In genomic region chr1:89563399-89563798, GRCm38 (mm10) we compare ENCODE assay signal across 30 mouse cellular contexts.
DNase-seq lines count a peak whose midpoint lies in the region; ATAC-seq lines count a peak whose summit lies in the region.
"Had no signal": no experiment of that assay in that cellular context is flagged by ENCODE, and none has a peak within 500 bp of the region (broad histone marks: within the 10 kb centered on the region; RNA-seq: fewer than 3 reads in every experiment).

No protein-coding gene starts in this region.

- WGBS in liver, embryonic 16.5 days (ENCODE audit: insufficient replicate concordance) = 44% methylated on average over 4 of the region's 4 CpGs
- WGBS in liver, embryonic 11.5 days = 52% methylated on average over 4 of the region's 4 CpGs

- no peaks in the 10 kb centered on the region for H3K27me3 ChIP-seq in liver, embryonic 16.5 days (ENCODE audit: control insufficient read depth, insufficient read depth, low read depth, low read length)
- no peaks in the 10 kb centered on the region for H3K27me3 ChIP-seq in liver, embryonic 11.5 days (replicated peaks; ENCODE audit: control insufficient read depth, insufficient read depth, low read length)
- H3K27me3 ChIP-seq: embryonic facial prominence, embryonic 12.5 days; heart, embryonic 13.5 days; limb, embryonic 15.5 days; liver, embryonic 15.5 days; Patski had no signal

- intact Hi-C loops in heart, postnatal 36 days (cut with DNase I) = no loop called here

- H3K9ac ChIP-seq in liver, embryonic 16.5 days (ENCODE audit: low read depth, low read length) = no peak overlapping the region
- no peak overlapping the region for H3K9ac ChIP-seq in liver, embryonic 11.5 days (ENCODE audit: low read depth, low read length)
- H3K9ac ChIP-seq: embryonic facial prominence, embryonic 12.5 days; heart, embryonic 13.5 days; limb, embryonic 15.5 days; liver, embryonic 15.5 days had no signal

- no peaks in the 10 kb centered on the region for H3K4me1 ChIP-seq in liver, embryonic 16.5 days (ENCODE audit: control insufficient read depth, low read depth, low read length)
- peaks cover 5% of the 10 kb centered on the region; the same call in 1 of the 2 replicates for H3K4me1 ChIP-seq in liver, embryonic 11.5 days (replicated peaks; ENCODE audit: control insufficient read depth, insufficient read depth, low read length)

- no peak overlapping the region for H3K4me2 ChIP-seq in liver, embryonic 16.5 days (ENCODE audit: low read depth, low read length)
- no peak overlapping the region for H3K4me2 ChIP-seq in liver, embryonic 11.5 days
- H3K4me2 ChIP-seq: embryonic facial prominence, embryonic 12.5 days; heart, embryonic 13.5 days; limb, embryonic 15.5 days; liver, embryonic 15.5 days had no signal

- H3K36me3 ChIP-seq in liver, embryonic 16.5 days (ENCODE audit: control insufficient read depth, insufficient read depth) = no peaks in the 10 kb centered on the region
- no peaks in the 10 kb centered on the region for H3K36me3 ChIP-seq in liver, embryonic 11.5 days (ENCODE audit: control insufficient read depth, insufficient read depth, low read length)
- H3K36me3 ChIP-seq: embryonic facial prominence, embryonic 12.5 days; heart, embryonic 13.5 days; limb, embryonic 10.5 days; limb, embryonic 15.5 days; liver, embryonic 15.5 days had no signal

- no peaks in the 10 kb centered on the region for H3K9me3 ChIP-seq in liver, embryonic 16.5 days (replicated peaks; ENCODE audit: control insufficient read depth, low read length)
- H3K9me3 ChIP-seq in liver, embryonic 11.5 days (ENCODE audit: control insufficient read depth, low read length) = no peaks in the 10 kb centered on the region
- H3K9me3 ChIP-seq: embryonic facial prominence, embryonic 12.5 days; heart, embryonic 13.5 days; limb, embryonic 10.5 days; limb, embryonic 15.5 days; liver, embryonic 15.5 days; megakaryocyte, embryonic 14.5 days had no signal

- no peak overlapping the region for H3K27ac ChIP-seq in liver, embryonic 16.5 days (ENCODE audit: low read length)
- no peak overlapping the region for H3K27ac ChIP-seq in liver, embryonic 11.5 days (ENCODE audit: low read depth, low read length)
- H3K27ac ChIP-seq: embryonic facial prominence, embryonic 12.5 days; heart, embryonic 13.5 days; limb, embryonic 10.5 days; limb, embryonic 15.5 days; liver, embryonic 15.5 days; stomach, postnatal 0 days had no signal

- peak overlapping the region; percentile 6; the same call in 1 of the 2 replicates for H3K4me3 ChIP-seq in liver, embryonic 16.5 days (ENCODE audit: low read depth, low read length)
- H3K4me3 ChIP-seq in liver, embryonic 11.5 days (ENCODE audit: low read depth, low read length) = no peak overlapping the region
- H3K4me3 ChIP-seq: embryonic facial prominence, embryonic 12.5 days; heart, embryonic 13.5 days; limb, embryonic 10.5 days; limb, embryonic 15.5 days; liver, embryonic 15.5 days; megakaryocyte, embryonic 14.5 days had no signal

- no peak for ATAC-seq in liver, embryonic 16.5 days (ENCODE audit: low read depth)
- no peak for ATAC-seq in liver, embryonic 11.5 days (replicated peaks; ENCODE audit: low FRiP score)
- peak; percentile 99 for ATAC-seq in granulocyte monocyte progenitor cell, adult 5-6 weeks (replicated peaks; ENCODE audit: poor library complexity, severe bottlenecking)
- ATAC-seq in monocyte, adult 5-6 weeks (replicated peaks; ENCODE audit: insufficient number of reproducible peaks, low FRiP score, low TSS enrichment, poor library complexity, severe bottlenecking) = peak; percentile 55
- ATAC-seq: forebrain, embryonic 14.5 days; intestine, embryonic 16.5 days; Patski had no signal

- DNase-seq in liver, embryonic 11.5 days (ENCODE audit: low spot score) = no peak
- peak; percentile 69 for DNase-seq in 416B (ENCODE audit: low read depth)
- DNase-seq in gastrocnemius, adult 8-10 months (ENCODE audit: low spot score in 2 of 2) = no peak
- no peak for DNase-seq in heart, postnatal 36 days
- DNase-seq: adrenal gland, postnatal 10 days; cerebellum, adult 18-20 months; cerebellum, postnatal 10 days; gastrocnemius, postnatal 25 days; heart, postnatal 10 days; kidney, postnatal 10 days; layer of hippocampus, adult 9-11 months; lung, postnatal 14 days; midbrain, embryonic 14.5 days; right cerebral cortex, adult 18-20 months; right cerebral cortex, postnatal 4 days; thymus, adult 18-20 months; thymus, postnatal 25 days had no signal

Comparison
In these comparisons a context has a peak if more than half of its experiments do, and no peak if none do; other contexts are left out.
1. ATAC-seq: peak in granulocyte monocyte progenitor cell, adult 5-6 weeks (single experiment) and monocyte, adult 5-6 weeks (single experiment); none in liver, embryonic 16.5 days (single experiment) and liver, embryonic 11.5 days (single experiment).